16 mouse cellular contexts compared by ENCODE assay signal in the genomic region with DNA sequence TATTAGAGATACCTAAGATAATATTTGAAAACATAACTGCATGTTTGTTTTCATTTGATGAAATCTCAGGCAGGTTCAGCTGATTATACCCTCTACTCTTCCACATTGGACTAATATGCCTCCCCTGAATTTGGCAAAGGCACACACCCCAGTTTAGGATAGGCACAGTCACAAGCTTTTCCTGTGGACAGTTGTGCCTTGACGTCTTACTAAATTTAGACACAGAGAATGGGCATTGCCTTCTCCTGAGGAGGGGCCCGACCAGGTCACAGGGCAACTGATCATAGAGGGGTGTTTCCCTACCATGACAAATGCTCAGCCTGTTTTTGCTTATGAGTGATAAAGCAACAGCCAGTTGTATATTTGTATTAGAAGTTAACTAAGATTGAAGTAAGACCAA. TPM values are rescaled to one million over a fixed set of nuclear protein-coding genes. Genes with fewer than 3 reads are reported as not detected.
A peak's percentile ranks its signal among the peaks of the same experiment; 100 is the strongest.
DNase-seq lines count a peak whose midpoint lies in the region.
"Had no signal": no experiment of that assay in that cellular context is flagged by ENCODE, and none has a peak within 500 bp of the region (broad histone marks: within the 10 kb centered on the region; RNA-seq: fewer than 3 reads in every experiment).

No protein-coding gene starts in this region.

- peak; percentile 12 for DNase-seq in gastrocnemius, adult 18-20 months (ENCODE audit: low spot score)
- no peak for DNase-seq in gastrocnemius, postnatal 25 days
- DNase-seq in heart, adult 18-20 months: peak; percentile 44 to 62
- no peak for DNase-seq in heart, postnatal 25 days (ENCODE audit: low spot score)
- peak; percentile 48 to 52 for DNase-seq in heart, adult 9 months (ENCODE audit: low spot score in 2 of 2)
- no peak for DNase-seq in heart, postnatal 14 days
- DNase-seq: adrenal gland, adult 8-10 months; adrenal gland, postnatal 25 days; cerebellum, adult 11-12 months; cerebellum, adult 8-10 months; cerebellum, postnatal 10 days; cerebellum, postnatal 36 days; embryo, embryonic 11 days; gastrocnemius, postnatal 36 days; kidney, adult 11 months; kidney, adult 8-10 months had no signal

- intact Hi-C loops in heart, postnatal 25 days (cut with DNase I): no loop called here
- intact Hi-C loops in heart, postnatal 14 days (cut with DNase I): loop anchor here (10.0 kb wide), 1 partner anchor 117 kb away; a partner anchor contains a TSS

RNA-seq across cellular contexts. Expression of a gene that starts 34.4 kb away (rescaled TPM):
- 1 to 10 TPM; 8.8 to 9.7 TPM for total RNA-seq in gastrocnemius, adult 18-20 months (2021)
- 1 to 10 TPM; 5.7 to 8.3 TPM for total RNA-seq in gastrocnemius, postnatal 25 days (2021)
- 10 to 100 TPM; 13.7 to 14.8 TPM for total RNA-seq in heart, adult 18-20 months (2021)
- 10 to 100 TPM; 10.2 to 11.8 TPM for total RNA-seq in heart, postnatal 25 days (2021)
- 10 to 100 TPM; 10.1 to 10.8 TPM for total RNA-seq in heart, postnatal 14 days (2021)

Comparison
In these comparisons a context has a peak if more than half of its experiments do, and no peak if none do; other contexts are left out.
1. DNase-seq: peak in gastrocnemius, adult 18-20 months (single experiment), heart, adult 18-20 months (2 of 2) and heart, adult 9 months (2 of 2); none in gastrocnemius, postnatal 25 days (single experiment), heart, postnatal 25 days (single experiment) and heart, postnatal 14 days (0 of 2).